Mouse (Mus musculus) retina, adult 2 months (tissue): ENCODE measurements around the gene Tnfaip2.

Experiments used
- DNase-seq: peaks from one replicate; pipeline ENCODE4 v3.0.0-alpha.2; 2012; ENCODE audit warnings: low read depth, low spot score

Tnfaip2 gene

DNA sequence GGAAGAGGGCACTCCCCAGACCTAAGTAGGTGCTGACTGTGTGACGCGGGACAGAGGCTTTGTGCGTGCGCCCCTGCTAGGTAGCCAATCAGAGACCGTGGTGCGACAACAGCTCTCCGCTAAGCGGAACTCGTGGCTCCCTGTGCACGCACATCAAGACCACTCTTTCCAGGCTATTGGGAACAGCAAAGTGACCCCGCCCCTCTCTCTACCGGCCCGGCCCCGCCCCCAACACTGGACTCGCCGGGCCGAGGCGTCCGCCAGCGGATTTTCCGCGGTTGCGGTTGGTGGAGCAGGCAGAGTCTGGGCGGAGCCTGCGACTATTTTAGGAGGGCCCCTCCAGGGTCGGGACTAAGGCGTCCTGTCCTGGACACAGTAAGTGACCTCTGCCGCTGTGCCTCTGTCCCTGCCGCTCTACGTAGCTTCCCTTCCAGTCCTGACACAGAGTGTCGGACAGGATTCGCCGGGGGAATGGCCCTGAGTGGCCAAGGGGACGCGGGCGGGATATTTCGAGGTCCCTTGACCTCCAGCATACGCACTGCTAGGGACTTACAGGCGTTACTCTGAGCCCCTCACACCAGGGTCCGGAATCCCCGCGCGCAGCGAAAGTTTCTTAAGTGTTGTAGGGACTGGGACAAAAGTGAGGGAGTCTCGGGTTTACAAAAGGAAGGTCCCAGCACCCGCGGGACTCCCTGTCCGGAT is at the start of gene Tnfaip2:
Gene Tnfaip2, plus strand, starts transcription at position 161 of the 702 bp plus-strand sequence.
- DNase-seq: no peak

DNA sequence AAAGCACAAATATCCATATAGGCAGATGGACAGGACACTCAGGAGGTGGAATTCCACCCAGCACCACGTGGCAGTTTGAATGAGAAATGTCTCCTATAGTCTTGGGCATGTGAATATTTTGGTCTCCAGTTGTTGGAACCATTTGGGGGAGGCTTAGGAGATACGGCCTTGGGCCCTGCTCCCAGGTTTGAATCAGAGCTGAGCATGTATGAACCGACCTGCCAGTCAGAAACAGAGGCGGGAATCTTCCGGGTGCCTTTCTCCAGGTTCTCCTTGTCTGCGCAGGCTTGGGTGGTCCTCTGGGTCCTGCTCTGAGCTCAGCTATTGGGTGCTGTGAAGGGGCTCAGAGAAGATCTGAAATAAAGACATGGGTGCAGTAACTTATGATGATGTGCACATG is 48.3 kb upstream of the Tnfaip2 start:
- DNase-seq: no peak

DNA sequence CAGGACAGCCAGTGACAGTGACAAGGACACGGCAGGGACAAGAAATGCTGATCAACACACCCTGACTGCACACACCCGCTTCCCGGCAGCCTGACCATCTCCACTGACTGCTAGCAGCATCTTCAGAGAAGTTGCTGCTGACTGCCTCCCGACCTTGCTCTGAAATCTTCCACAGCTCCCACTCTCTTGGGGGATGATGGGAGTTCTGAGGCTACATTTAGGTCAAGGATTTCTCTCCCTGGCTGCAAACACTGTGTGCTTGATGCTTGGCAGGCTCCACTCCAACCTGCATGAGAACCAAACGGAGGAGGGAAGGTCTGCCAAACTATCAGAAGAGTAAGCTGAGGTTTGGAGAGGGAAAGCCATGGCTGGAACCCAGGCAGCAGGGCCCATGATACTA is 45.3 kb upstream of the Tnfaip2 start:
- no peak for DNase-seq

DNA sequence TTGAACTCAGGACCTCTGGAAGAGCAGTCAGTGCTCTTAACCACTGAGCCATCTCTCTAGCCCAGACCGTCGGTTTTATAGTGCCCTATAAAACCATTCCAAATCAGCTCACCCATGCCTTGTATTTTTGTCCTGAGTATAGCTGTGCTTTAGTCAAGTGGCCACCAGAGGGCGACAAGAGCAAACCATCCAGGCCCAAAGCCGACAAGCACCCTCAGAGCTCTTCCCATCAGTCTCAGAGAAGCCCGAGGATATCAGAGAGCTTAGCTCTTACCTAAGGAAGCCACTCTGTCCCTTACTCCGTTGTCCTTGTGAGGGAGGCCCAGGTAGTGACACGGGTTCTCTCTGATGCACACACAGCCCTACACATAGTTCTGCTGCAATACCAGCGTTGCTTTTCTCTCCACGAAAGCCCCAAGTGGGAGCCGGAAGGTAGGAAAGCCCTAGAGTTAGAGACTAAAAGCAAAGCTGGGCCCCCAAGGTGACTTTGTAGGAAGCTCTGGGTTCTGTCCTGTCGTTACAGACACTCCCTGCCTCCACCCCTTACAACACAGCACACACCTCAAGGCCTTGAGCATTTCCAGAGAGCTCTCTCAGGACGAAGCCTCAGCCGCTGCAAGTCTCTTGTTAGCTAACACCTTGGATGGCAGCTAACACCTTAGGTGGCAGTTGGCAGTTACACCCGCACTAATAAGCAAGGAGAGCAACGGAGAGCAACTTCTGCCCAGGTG is 40.6 kb upstream of the Tnfaip2 start:
- DNase-seq: peak; percentile 67

DNA sequence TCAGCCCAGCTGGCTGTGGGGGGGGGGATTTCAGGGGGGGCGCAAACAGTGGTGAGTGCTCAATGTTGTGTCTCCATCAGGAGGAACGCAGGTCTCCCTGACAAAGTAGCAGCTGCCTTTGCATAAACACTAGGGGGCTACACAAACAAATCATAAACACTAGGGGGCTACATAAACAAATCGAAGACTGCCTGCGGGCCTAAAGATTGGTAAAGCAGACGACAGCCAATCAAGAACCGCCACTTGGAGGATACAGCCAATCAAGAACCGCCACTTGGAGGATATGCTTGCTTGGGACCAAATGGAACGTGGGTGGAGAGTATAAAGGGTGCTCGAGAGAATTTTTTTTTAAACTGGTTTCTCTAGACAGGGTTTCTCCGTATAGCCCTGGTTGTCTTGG is 37.4 kb upstream of the Tnfaip2 start:
- DNase-seq: no peak

DNA sequence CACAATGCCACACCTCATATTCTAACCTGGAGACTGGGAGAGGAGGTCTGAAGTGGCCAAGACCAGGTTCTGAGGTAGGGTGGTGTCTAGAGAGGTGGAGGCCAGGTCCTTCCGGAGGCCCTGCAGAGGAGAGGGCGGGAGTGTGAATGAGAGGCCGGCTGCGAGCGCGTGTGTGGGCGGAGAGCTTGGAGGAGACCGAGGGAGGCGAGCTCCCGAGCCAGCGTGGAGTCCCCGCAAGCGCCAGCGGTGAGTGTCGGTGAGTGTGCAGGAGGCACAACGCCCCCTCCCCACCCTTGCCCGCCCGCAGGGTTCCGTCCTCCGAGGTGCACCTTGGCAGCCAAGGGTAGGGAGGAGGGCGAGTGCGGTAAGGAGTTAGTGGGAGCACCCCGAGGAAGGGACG is 35.6 kb upstream of the Tnfaip2 start, which contains the start of gene Lbhd2:
Gene Lbhd2, plus strand, starts transcription at position 188 of the 400 bp plus-strand sequence.
- DNase-seq: no peak

DNA sequence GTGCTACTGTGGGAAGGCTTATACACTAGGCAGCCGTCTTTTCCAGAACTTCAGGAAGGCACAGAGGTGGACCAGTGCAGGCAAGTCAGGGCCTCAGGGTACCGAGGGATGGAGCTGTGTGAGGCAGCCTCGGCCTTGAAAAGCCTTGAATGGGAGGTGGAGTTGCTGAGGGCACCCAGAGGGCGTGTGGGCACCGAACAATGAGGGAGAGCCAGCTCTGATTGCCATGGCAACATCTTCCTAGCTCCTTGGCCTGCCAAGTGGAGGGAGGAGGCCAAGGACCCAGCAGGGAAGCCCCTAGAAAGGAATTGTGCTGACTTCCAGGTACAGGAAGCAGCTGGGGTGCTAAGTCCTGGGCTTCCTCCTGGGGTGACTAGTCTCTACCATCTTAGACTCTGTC is 32.7 kb upstream of the Tnfaip2 start:
- no peak for DNase-seq

DNA sequence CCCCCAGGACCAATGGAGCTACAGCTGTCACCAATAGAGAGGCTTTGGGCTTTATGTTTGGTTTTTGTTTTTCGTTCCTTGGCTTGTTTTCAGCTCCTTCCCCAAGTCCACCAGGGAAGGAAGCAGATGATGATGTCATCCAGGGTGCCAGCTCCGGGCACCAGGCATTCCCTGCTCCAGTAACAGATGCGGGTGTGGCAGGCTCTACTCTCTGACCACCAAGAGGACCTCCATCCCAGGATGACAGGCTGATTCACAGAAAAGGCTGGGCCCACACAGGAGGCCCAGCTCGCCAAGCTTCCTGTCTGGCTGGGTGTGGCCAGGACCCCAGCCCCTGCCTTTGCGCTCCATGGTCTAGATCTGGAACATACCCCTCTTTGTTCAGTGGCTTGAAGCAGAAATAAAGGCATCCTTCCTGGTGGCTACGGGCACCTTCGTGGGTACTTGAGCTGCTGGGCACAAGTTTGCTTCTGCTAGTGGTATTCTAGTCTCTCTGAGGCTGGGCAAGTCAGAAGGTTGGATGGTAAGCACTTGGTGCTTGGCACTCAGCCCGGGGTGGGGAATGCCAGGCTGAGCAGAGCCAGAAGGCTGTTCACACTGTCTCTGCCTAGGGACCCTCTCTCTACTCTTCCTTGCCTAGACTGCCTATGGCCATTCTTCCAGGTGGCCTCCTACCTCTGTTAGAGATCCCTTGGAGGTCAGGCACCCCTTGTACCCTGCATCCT is 30.5 kb upstream of the Tnfaip2 start:
- DNase-seq: no peak

DNA sequence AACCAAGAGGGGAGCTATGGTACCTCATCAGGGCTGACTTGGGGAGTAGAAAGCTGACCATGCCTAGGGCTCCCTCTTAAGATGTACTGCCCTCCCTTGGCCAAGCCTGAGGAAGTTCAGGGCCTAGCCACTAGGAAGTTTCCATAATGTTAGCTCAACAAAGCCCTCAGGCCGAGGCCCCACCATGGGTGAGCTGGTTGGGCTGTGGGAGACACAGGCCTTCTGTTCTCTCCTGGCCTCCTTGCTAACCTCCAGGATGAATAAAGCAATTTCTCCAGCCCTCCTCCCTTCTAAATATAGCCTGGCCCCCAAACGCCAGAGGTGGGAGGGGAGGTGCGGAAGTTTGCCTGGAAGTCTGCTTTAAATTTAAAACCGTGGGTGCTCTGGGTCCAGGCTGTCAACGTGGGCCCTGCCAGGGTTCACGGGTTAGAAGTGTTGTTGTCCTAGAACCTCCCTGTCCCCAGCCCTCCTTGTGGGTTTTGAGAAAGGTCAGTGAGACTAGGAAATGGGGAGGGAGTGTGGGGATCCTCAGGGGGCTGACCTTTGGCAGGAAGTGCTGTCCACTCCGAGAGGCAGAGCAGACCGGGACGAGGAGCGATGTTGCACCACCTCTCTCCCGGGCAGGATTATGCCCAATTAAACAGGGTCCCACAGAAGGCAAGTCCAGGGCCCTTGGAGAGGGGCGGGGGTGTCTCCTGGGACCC is 29.5 kb upstream of the Tnfaip2 start:
- DNase-seq: no peak

DNA sequence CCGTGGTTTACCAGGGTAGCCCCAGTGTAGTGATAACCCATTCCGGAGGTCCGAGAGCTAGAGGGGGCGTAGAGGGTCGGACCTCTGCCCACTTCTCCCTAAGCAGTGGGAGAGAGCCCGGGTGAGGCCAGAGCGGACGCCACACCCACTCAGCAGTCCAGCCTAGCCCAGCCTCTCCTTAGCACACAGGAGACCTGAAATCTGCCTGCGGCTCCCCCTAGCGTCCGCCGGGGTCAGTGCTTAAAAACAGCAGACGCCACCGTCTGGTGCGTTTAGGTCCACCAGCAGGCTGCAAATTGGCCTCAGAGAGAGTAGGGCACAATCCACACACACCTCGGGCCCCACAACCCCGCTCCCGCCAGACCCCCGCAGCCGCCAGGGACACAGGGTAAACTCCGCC is 29.0 kb upstream of the Tnfaip2 start:
- peak; percentile 66 for DNase-seq

DNA sequence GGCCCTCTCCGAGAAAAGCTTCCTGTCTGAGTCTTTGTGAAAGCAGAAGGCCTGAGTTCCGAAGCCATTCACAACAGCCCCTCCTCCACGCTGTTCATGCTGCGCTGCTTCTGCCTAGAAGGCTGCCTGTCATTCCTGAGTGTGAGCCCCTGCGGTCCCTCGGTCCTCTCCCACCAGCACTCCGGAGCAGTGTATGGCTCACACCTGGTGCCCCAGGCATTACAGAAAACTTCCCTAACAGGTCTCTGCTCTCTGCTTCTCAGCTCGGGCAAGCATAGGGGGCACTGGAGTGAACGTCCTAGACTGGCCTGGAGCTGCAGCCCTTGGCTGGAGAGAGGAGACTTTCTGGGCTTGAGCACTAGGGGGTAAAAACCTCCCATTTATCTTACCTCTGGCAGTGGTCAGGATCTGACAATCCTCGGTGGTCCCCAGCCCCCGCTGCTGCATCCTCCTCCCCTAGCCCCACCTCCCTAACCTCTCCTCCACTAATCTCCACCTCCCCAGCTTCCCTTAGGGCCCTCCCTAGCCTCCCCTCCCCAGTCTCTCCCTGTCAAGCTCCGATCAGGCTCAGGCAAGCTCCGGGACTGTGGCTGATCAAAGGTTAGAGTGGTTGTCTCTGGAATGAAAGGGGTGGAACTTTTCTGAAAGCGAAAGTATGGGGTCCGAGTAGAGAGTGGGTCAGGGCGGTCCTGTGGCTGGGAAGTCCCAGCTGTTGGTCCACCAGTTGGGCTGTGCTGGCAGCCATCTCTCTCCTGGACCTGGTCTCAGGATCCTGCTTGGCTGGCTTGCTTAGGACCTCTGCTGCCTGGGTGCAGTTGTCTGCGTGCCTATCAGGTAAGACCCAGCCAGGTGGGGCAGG is 25.1 kb upstream of the Tnfaip2 start, which contains the start of gene Exoc3l4:
Gene Exoc3l4, plus strand, starts transcription at position 97 of the 859 bp plus-strand sequence.
- no peak for DNase-seq

DNA sequence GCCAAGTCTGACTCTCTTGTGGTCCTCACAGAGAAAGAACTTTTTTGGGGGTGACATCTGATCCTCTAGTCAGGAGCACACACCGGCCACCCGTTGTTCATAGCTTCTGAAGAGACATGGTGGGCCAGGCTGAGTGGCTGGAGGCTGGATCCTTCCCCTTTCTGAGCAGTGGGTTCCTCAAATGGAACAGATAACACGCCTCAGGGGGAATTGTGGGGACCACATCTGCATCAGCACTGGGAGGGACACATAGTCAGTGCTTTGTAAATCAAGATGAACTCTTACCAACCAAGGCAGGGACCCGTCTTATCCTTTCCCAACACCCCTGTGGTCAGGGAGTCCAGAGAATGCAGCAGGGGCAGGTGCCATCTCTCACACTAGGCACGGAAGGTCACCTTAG is 22.4 kb upstream of the Tnfaip2 start:
- no peak for DNase-seq

DNA sequence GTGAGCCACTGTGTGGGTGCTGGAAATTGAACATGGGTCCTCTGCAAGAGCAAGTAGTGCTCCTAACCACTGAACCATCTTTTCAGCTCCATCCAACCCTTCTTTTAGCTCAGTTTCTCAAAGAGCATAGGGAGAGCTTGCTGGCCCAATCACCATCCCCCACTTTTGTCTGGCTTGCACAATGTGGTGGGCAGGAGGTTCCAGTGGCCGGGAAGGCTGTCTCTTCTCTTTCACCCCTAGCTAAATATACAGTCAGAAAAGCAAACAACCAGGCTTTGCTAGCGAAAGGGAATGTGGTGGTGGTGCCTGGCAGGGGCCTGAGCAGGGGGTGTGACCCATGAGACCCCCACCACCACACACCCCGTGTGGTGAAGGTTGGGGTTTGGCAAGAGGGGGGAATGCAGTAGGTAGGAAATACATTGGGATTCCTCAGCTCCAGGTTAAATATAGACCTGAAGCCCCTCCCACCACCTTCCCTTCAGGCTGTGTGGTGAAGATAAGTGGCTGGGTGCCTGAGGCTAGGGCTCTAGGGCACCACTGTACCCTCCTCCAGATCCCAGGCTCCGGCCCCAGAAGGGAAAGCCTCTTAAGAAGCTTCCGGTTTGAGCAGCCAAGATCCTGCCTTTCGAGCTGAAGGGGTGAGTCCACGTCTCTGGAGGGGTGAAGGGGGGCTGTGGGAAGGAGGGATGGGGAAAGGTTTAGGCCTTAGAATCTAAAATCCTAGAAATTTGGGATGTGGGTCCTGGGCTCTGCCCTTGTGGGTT is 21.1 kb upstream of the Tnfaip2 start:
- DNase-seq: no peak

DNA sequence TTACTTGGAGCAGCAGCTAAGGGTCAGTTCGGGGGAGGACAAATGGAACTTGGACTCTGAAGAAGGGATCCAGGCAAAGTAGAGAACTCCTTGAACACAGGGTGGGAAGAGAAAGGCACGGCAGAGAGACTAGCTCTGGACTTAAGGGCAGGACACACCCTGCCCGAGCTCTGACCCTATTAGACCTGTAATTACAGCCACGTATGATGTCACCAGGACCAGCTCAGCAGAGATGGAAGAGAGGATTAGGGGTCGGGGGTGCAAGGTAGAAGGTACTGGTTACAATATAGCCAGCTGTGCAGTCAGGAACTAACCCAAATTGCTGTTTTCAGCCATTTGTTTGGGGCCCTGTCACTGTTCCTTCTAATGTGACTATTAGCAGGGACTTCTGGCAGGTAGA is 19.4 kb upstream of the Tnfaip2 start:
- no peak for DNase-seq

DNA sequence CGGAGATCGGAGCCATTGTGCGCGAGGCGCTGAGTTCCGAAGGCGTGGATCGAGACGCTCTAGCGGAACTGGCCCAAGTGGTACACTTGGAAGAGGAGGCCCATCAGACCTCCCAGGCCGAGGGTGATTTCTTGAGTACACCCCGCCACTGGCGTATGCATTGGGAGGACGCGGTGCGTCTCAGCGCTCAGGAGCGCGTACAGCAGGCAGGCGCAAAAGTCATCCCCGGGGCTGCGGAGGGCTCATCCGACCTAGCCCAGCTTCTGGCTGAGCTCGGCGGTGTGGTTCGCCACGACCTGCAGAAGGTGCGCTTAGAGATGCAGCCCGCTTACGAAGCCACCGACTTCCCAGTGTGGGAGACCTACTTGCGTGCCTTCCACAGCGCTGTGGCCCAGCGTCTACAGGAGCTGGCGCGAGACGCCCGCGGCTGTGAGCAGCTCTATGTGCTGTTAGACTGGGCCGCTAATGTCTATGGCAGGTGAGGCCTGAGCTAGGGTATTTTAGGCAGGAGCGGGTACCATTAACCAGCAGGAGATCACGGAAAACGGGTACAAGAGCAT is 18.6 kb upstream of the Tnfaip2 start:
- DNase-seq: no peak

DNA sequence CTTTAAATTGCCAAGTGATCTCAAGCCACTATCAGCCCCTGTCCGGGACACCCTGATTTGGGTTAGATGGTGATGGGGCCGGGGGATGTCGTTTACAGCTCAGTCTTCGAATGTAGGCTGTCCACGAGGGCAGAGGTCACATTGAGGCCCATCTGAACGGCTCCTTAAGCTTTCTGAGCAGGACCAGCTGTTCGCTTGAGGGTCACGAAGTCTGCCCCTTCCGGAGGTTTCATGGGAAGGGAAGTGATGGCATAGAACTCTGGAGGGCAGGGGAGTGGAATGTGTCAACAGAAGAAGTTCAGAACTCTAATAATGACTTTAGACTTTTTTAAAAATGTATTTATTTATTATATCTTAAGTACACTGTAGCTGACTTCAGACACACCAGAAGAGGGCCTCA is 17.7 kb upstream of the Tnfaip2 start:
- DNase-seq: no peak

DNA sequence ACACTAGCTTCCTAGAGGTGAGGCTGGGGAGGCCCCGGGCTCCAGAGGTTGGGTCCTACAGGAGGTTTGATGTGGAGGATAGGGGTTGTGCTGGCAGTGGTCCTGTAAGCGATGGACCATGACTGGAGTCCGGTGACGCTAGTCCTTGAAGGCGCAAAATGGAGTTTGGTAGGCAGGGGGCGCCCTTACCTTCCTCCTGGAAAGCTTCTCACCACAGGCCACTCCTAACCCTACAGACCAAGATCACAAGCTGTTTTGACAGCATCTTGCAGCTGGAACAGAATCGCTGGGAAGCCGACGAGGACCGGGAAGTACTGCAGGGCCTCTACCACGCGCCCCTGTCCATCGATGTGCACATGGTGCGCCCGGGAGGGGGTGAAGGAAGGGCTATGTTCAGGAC is 17.0 kb upstream of the Tnfaip2 start:
- DNase-seq: no peak

DNA sequence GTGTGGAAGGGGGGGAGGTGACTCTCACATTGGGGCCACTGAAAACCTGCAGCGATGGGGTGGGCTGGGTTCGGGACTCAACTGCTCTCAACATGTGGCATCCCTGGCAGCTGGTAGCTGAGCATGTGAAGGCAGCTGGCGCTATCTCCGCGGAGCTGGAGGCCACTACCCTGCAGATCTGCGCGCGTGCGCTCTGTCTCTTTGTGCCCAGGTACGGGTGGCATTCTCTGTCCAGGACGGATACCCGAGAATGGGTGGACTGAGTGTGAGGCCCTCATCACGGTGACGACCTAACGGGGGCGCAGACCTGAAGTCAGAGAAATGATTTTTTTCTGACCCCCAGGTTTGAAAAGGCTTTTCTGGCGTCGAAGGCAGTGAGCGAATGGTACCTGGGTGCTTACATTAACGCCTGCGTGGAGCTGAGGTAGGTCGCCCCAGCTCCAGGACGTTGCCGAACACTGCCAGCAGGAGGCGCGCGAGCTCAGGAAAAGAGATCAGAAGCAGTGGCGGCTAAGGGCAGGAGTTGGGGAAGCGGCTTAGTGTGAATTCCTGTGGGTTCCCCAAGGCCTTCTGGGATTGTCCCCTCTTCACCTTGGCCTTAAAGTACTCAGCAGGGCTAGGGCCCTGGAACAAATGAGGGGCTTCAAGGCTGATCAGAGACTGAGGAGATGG is 16.3 kb upstream of the Tnfaip2 start:
- peak; percentile 82 for DNase-seq

DNA sequence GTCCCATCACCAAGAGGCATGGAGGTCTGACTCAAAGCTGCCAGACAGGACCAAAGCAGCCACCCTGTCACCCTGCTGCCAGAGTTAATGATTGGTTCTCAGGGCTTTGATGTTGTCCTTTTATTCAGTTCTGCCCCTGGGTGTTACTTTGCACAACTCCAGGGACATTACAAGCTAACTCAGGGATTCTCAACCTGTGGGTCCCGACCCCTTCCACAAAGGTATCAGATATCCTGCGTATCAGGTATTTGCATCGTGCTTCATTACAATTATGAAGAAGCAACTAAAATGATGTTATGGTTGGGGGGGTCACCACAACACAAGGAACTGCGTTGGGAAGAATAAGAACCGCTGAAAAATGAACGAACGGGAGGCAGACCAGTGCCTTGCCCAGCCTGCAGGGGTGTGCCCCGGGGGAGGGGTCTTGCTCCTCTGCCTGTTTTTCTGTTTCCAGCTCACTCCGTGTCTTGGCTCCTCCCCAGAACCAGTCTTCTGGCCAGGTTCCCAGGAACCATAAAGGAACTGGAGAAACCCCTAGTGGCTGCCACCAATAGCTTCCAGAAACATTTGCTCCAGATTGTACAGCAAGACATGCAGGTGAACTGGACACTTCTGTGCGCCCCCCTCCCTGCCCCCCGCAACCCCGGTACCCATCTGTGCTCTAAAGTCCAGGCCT is 14.7 kb upstream of the Tnfaip2 start:
- DNase-seq: no peak
